Mouse (Mus musculus) hindbrain, embryonic 10.5 days (tissue): ENCODE data around the gene Mrpl53. TPM values are rescaled to one million over a fixed set of nuclear protein-coding genes. Genes with fewer than 3 reads are reported as not detected.

ENCODE experiments used
- DNase-seq: peaks from one replicate; pipeline ENCODE4 v3.0.0-alpha.2; 2017; ENCODE audit warnings: low spot score
- H3K27ac ChIP-seq: fragments of 300-500 bp; sonication (generic); 2 replicates; pipeline ENCODE4 v1.5.1; 2016; ENCODE audit warnings: mild to moderate bottlenecking, moderate library complexity
- H3K27me3 ChIP-seq: fragments of 300-500 bp; sonication (generic); 2 replicates; pipeline ENCODE4 v1.6.1; 2016; ENCODE audit warnings: mild to moderate bottlenecking; ENCODE audit not compliant: poor library complexity, insufficient read depth, severe bottlenecking
- H3K36me3 ChIP-seq: fragments of 300-500 bp; sonication (generic); 2 replicates; pipeline ENCODE4 v1.6.1; 2016; ENCODE audit warnings: mild to moderate bottlenecking, moderate library complexity
- H3K4me1 ChIP-seq: fragments of 300-500 bp; sonication (generic); replicated peaks from 2 replicates; pipeline ENCODE4 v1.6.1; 2016; ENCODE audit warnings: mild to moderate bottlenecking
- H3K4me3 ChIP-seq: fragments of 300-500 bp; sonication (generic); 2 replicates; pipeline ENCODE4 v1.5.1; 2016; ENCODE audit warnings: mild to moderate bottlenecking, moderate library complexity
- H3K9me3 ChIP-seq: fragments of 300-500 bp; sonication (generic); 2 replicates; pipeline ENCODE4 v1.6.1; 2016; ENCODE audit warnings: mild to moderate bottlenecking, moderate library complexity
- WGBS: fragments of 180-500 bp; shearing (Covaris S2); methylation state at CpG from one replicate; pipeline ENCODE4 v1.1.7; 2016; 5-methylcytosine and 5-hydroxymethylcytosine counted together
- polyA plus RNA-seq: library from polyadenylated mRNA; unstranded; fragments of >200 nt; fragmentation: Nextera tagmentation; extraction: Ambion mirVana; gene quantifications from 2 replicates; pipeline ENCODE4 v1.2.1, GENCODE M21; 2016

Gene Mrpl53
- 151 and 154 TPM in 2 replicates for polyA plus RNA-seq

- H3K4me3 ChIP-seq, result peak within 1 kb of the TSS; percentile 80
- H3K36me3 ChIP-seq, result peaks cover 14% of the 10 kb centered on the region; the same call in 1 of the 2 replicates
- no peaks in the 10 kb centered on the region for H3K9me3 ChIP-seq
- peak; percentile 84 for DNase-seq
- WGBS, result under 1% methylated on average over 76 of the region's 76 CpGs
- no peaks in the 10 kb centered on the region for H3K27me3 ChIP-seq
- H3K4me1 ChIP-seq, result peaks cover 29% of the 10 kb centered on the region
- peak within 1 kb of the TSS; percentile 93 for H3K27ac ChIP-seq
Measured at GRCm38 (mm10) chr6:83108762-83109668, at the start of gene Mrpl53. Gene Mrpl53, plus strand, starts transcription at chr6:83109040.

GRCm38 (mm10) chr6:83065995-83066394 lies 42.8 kb upstream of the Mrpl53 start:
- 44% methylated on average over 8 of the region's 8 CpGs for WGBS
- no peak for DNase-seq
- peaks cover 100% of the 10 kb centered on the region for H3K27me3 ChIP-seq
- peaks cover 32% of the 10 kb centered on the region for H3K4me1 ChIP-seq
- no peak overlapping the region for H3K4me3 ChIP-seq
- H3K9me3 ChIP-seq, result no peaks in the 10 kb centered on the region
- H3K27ac ChIP-seq, result no peak overlapping the region
- no peaks in the 10 kb centered on the region for H3K36me3 ChIP-seq

GRCm38 (mm10) chr6:83066441-83066840 lies 42.4 kb upstream of the Mrpl53 start:
- no peak overlapping the region for H3K4me3 ChIP-seq
- 27% methylated on average over 6 of the region's 6 CpGs for WGBS
- peaks cover 36% of the 10 kb centered on the region for H3K4me1 ChIP-seq
- no peak overlapping the region for H3K27ac ChIP-seq
- DNase-seq, result no peak
- H3K36me3 ChIP-seq, result no peaks in the 10 kb centered on the region
- no peaks in the 10 kb centered on the region for H3K9me3 ChIP-seq
- peaks cover 100% of the 10 kb centered on the region for H3K27me3 ChIP-seq

- H3K9me3 ChIP-seq, result no peaks in the 10 kb centered on the region
Measured at GRCm38 (mm10) chr6:83068221-83068620, 40.6 kb upstream of the Mrpl53 start.

DNA sequence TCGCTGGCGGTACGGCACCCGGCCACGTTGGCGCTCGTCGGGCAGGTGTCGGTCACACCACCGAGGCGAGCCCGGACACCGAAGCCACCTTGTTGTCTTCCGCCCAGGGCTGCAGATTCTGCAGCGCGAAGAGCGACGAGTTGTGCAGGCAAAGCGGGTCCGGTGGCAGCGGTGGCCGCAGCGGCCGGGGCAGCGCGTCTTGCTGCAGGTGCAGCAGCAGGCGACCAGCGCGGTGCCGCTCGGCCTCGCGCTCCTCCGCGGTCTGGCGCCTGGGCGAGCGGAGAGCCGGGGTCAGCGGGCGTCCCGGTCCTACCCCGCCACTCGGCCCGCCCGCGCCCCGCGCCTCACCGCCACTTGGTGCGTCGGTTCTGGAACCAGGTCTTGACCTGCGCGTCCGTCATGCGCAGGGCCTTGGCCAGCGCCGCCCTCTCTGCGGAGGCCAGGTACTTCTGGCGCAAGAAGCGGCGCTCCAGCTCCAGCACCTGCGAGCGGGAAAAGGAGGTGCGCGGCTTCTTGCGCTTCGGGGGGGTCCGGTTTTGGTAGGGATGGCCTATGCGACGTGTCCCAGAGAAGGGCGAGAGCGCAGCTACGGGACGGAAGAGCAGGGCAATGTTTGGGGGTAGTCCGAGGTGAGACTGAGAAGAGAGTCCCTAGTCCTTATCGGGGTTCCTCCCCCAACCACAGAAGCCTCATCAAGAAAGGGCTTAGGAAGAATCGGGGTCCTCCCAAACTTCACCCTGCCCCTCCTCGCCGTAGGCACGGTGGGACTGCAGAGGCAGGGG lies 39.9 kb upstream of the Mrpl53 start:
- Histone ChIP-seq H3K36me3 (no peaks in the 10 kb centered on the region), H3K9me3 (no peaks in the 10 kb centered on the region), H3K27ac (0 out of 2 replicates have a peak overlapping the region, but pooled peaks have one; percentile 8), H3K4me1 (peaks cover 45% of the 10 kb centered on the region), H3K4me3 (peak overlapping the region; percentile 41), H3K27me3 (peaks cover 100% of the 10 kb centered on the region)
- peak; percentile 50 for DNase-seq
- under 1% methylated on average over 81 of the region's 81 CpGs for WGBS

More at GRCm38 (mm10) chr6:83068221-83068620, 40.6 kb upstream of the Mrpl53 start:
- Histone ChIP-seq H3K4me1 (peaks cover 45% of the 10 kb centered on the region), H3K36me3 (no peaks in the 10 kb centered on the region), H3K4me3 (peak overlapping the region; percentile 41; the same call in 1 of the 2 replicates), H3K27ac (no peak overlapping the region), H3K27me3 (peaks cover 100% of the 10 kb centered on the region)
- DNase-seq, result no peak
- 1% methylated on average over 8 of the region's 8 CpGs for WGBS

DNA sequence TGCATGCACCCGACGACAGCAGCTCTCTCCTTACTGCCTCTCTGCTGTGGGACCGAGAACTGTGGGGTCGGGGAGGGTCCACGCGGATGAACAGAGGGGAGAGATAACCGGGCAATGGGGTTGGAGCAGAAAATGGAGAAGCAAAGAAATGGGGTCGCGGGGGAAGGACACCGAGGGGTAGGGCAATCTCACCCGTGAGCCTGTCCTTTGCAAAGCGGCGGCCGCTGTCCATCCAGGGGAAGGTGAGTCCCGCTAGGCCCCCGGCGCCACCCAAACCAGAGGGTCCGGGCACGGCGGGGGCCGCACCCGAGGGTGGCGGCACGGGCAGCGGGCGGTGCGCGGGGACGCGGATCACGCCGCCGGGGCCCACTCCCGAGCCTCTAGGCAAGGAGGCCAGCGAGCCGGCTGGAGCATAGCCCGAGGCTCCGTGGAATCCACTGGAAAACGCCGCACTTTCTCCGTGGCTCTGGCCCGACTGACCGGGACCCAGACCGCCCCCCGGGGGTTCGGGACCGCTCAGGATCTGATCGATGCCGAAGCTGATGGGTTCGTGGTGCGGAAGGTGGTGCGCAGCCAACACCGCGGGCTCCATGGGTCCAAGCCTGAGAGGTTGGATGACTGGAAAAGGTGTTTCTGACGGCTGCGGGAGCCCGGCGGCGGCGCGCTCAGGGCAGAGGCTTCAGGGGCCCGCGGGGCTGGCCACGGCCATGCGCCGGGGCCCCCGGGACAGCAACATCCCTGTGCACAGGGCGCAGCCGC lies 39.2 kb upstream of the Mrpl53 start:
- H3K36me3 ChIP-seq, result no peaks in the 10 kb centered on the region
- peaks cover 100% of the 10 kb centered on the region for H3K27me3 ChIP-seq
- peak; percentile 64 for DNase-seq
- under 1% methylated on average over 69 of the region's 69 CpGs for WGBS
- H3K4me1 ChIP-seq, result peaks cover 40% of the 10 kb centered on the region
- H3K27ac ChIP-seq, result peak overlapping the region; percentile 42; the same call in 1 of the 2 replicates
- H3K4me3 ChIP-seq, result peak overlapping the region; percentile 41
- H3K9me3 ChIP-seq, result no peaks in the 10 kb centered on the region

DNA sequence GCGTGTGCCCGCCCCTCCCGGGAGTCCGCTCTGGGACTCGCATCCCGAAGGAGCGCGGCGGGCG lies 38.8 kb upstream of the Mrpl53 start, which contains the start of gene Tlx2:
Gene Tlx2, minus strand, starts transcription at position 47 of the 64 bp plus-strand sequence.
- no peak for DNase-seq
- H3K4me1 ChIP-seq, result peaks cover 39% of the 10 kb centered on the region
- no peaks in the 10 kb centered on the region for H3K9me3 ChIP-seq
- no peaks in the 10 kb centered on the region for H3K36me3 ChIP-seq
- H3K27me3 ChIP-seq, result peaks cover 100% of the 10 kb centered on the region
- 1% methylated on average over 10 of the region's 10 CpGs for WGBS
- peak within 1 kb of the TSS; percentile 41 for H3K4me3 ChIP-seq
- H3K27ac ChIP-seq, result peak within 1 kb of the TSS; percentile 42; the same call in 1 of the 2 replicates

GRCm38 (mm10) chr6:83070311-83071219 lies 38.3 kb upstream of the Mrpl53 start:
- DNase-seq, result peak; percentile 70
- no peaks in the 10 kb centered on the region for H3K9me3 ChIP-seq
- peaks cover 39% of the 10 kb centered on the region for H3K4me1 ChIP-seq
- peak overlapping the region; percentile 6; the same call in 1 of the 2 replicates for H3K27ac ChIP-seq
- peak overlapping the region; percentile 41 for H3K4me3 ChIP-seq
- no peaks in the 10 kb centered on the region for H3K36me3 ChIP-seq
- under 1% methylated on average over 58 of the region's 58 CpGs for WGBS
- peaks cover 100% of the 10 kb centered on the region for H3K27me3 ChIP-seq

- peak; percentile 39 for DNase-seq
- Histone ChIP-seq H3K27me3 (peaks cover 100% of the 10 kb centered on the region), H3K36me3 (no peaks in the 10 kb centered on the region), H3K4me3 (peak overlapping the region; percentile 41), H3K4me1 (peaks cover 39% of the 10 kb centered on the region), H3K9me3 (no peaks in the 10 kb centered on the region), H3K27ac (no peak overlapping the region)
- WGBS, result under 1% methylated on average over 24 of the region's 24 CpGs
Measured at GRCm38 (mm10) chr6:83071220-83071619, 37.6 kb upstream of the Mrpl53 start.

DNA sequence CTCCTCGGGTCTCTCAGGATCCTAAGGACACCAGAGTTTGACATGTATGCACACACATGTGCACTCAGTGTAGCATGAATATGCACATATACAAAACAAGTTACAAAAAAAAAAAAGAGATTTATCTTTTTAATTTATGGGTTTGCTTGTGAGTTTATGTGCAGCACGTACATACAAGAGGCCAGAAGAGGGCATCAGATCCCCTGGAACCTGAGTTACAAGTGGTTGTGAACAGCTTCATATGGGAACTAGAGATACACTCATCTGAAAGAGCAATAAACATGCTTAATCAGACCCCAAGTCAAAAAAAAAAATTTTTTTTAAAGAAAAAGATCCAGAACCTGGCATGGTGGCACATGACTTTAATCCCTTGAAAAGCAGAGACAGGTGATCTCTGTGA lies 33.9 kb upstream of the Mrpl53 start:
- 22% methylated on average over 2 of the region's 2 CpGs for WGBS
- Histone ChIP-seq H3K27me3 (peaks cover 76% of the 10 kb centered on the region), H3K9me3 (no peaks in the 10 kb centered on the region), H3K36me3 (peaks cover 3% of the 10 kb centered on the region), H3K4me1 (peaks cover 46% of the 10 kb centered on the region), H3K27ac (no peak overlapping the region), H3K4me3 (no peak overlapping the region)
- DNase-seq, result no peak

- Histone ChIP-seq H3K9me3 (no peaks in the 10 kb centered on the region), H3K4me1 (peaks cover 26% of the 10 kb centered on the region), H3K36me3 (peaks cover 31% of the 10 kb centered on the region), H3K4me3 (peak within 1 kb of the TSS; percentile 83), H3K27me3 (peaks cover 71% of the 10 kb centered on the region), H3K27ac (peak within 1 kb of the TSS; percentile 98)
- under 1% methylated on average over 54 of the region's 54 CpGs for WGBS
- DNase-seq, result no peak
Measured at GRCm38 (mm10) chr6:83077630-83078323, 31.1 kb upstream of the Mrpl53 start, which contains the start of gene Pcgf1. Gene Pcgf1, plus strand, starts transcription at chr6:83077869.
